ENCODE assay signal across 34 mouse cellular contexts in genomic region chr12:103985868-103986267, GRCm38 (mm10). TPM values are rescaled to one million over a fixed set of nuclear protein-coding genes. Genes with fewer than 3 reads are reported as not detected.
DNase-seq lines count a peak whose midpoint lies in the region; ATAC-seq and TF ChIP-seq lines count a peak whose summit lies in the region.
"Had no signal": no experiment of that assay in that cellular context is flagged by ENCODE, and none has a peak within 500 bp of the region (broad histone marks: within the 10 kb centered on the region; RNA-seq: fewer than 3 reads in every experiment).

No protein-coding gene starts in this region.

- H3K79me2 ChIP-seq in myocyte (ENCODE audit: control insufficient read depth, insufficient read depth), result no peaks in the 10 kb centered on the region

- H3ac ChIP-seq in myocyte (ENCODE audit: control insufficient read depth, insufficient read length), result no peak overlapping the region

- peaks cover 21% of the 10 kb centered on the region for H3K4me1 ChIP-seq in liver, postnatal 0 days (ENCODE audit: insufficient read depth)
- no peaks in the 10 kb centered on the region; the same call in 1 of the 2 replicates for H3K4me1 ChIP-seq in liver, embryonic 12.5 days
- H3K4me1 ChIP-seq in kidney, embryonic 16.5 days (ENCODE audit: insufficient read depth, low read length), result no peaks in the 10 kb centered on the region
- H3K4me1 ChIP-seq: embryonic facial prominence, embryonic 10.5 days; embryonic facial prominence, embryonic 13.5 days; forebrain, embryonic 12.5 days; forebrain, embryonic 15.5 days; heart, embryonic 10.5 days; heart, embryonic 13.5 days; hindbrain, embryonic 12.5 days; hindbrain, embryonic 15.5 days had no signal

- ATAC-seq in liver, postnatal 0 days, result no peak
- no peak for ATAC-seq in liver, embryonic 12.5 days
- peak; percentile 60 for ATAC-seq in granulocyte monocyte progenitor cell, adult 5-6 weeks (replicated peaks; ENCODE audit: poor library complexity, severe bottlenecking)
- no peak for ATAC-seq in kidney, embryonic 16.5 days (ENCODE audit: low FRiP score, low TSS enrichment)
- ATAC-seq: activated CD4-positive, CD25-positive, alpha-beta regulatory T cell, adult 4 months; CD4-positive, CD25-positive, alpha-beta regulatory T cell, adult 4 months had no signal

- H3K4me3 ChIP-seq in liver, postnatal 0 days (ENCODE audit: low read depth, low read length), result no peak overlapping the region
- H3K4me3 ChIP-seq in liver, embryonic 12.5 days, result no peak overlapping the region
- H3K4me3 ChIP-seq in myocyte, result no peak overlapping the region
- no peak overlapping the region for H3K4me3 ChIP-seq in kidney, embryonic 16.5 days (ENCODE audit: low read length)
- H3K4me3 ChIP-seq: embryonic facial prominence, embryonic 10.5 days; embryonic facial prominence, embryonic 13.5 days; erythroblast, embryonic 14.5 days; forebrain, embryonic 12.5 days; forebrain, embryonic 15.5 days; heart, adult 2 months; heart, embryonic 10.5 days; heart, embryonic 13.5 days; hindbrain, embryonic 12.5 days; hindbrain, embryonic 15.5 days had no signal

- TF ChIP-seq POLR2A in myocyte (IDR thresholded peaks at IDR 0.05; ENCODE audit: insufficient read length, low read depth), result no peak

- 45% methylated on average over 5 of the region's 5 CpGs for WGBS in liver, postnatal 0 days (ENCODE audit: insufficient replicate concordance)
- 42% methylated on average over 5 of the region's 5 CpGs for WGBS in liver, embryonic 12.5 days (ENCODE audit: insufficient replicate concordance)
- WGBS in kidney, embryonic 16.5 days, result 65% methylated on average over 5 of the region's 5 CpGs

- DNase-seq in liver, postnatal 0 days, result no peak
- DNase-seq in layer of hippocampus, adult 9-10 months (ENCODE audit: low spot score), result no peak
- DNase-seq: adrenal gland, adult 8-10 months; adrenal gland, postnatal 25 days; cerebellum, adult 11-12 months; cerebellum, adult 8-10 months; cerebellum, postnatal 25 days; embryo, embryonic 11 days; gastrocnemius, postnatal 25 days; heart, adult 2 months had no signal

- H3K9ac ChIP-seq in liver, postnatal 0 days (replicated peaks), result 0 out of 2 replicates have a peak overlapping the region, but pooled peaks have one; percentile 16
- no peak overlapping the region for H3K9ac ChIP-seq in liver, embryonic 12.5 days
- no peak overlapping the region for H3K9ac ChIP-seq in kidney, embryonic 16.5 days (replicated peaks; ENCODE audit: low read length)
- H3K9ac ChIP-seq: embryonic facial prominence, embryonic 13.5 days; forebrain, embryonic 12.5 days; forebrain, embryonic 15.5 days; heart, embryonic 13.5 days; hindbrain, embryonic 12.5 days; hindbrain, embryonic 15.5 days had no signal

- no peak overlapping the region for H3K27ac ChIP-seq in liver, postnatal 0 days (ENCODE audit: low read depth)
- H3K27ac ChIP-seq in liver, embryonic 12.5 days, result no peak overlapping the region
- H3K27ac ChIP-seq in kidney, embryonic 16.5 days (ENCODE audit: low read length), result no peak overlapping the region
- H3K27ac ChIP-seq: embryonic facial prominence, embryonic 10.5 days; embryonic facial prominence, embryonic 13.5 days; forebrain, embryonic 12.5 days; forebrain, embryonic 15.5 days; heart, adult 2 months; heart, embryonic 10.5 days; heart, embryonic 13.5 days; hindbrain, embryonic 12.5 days; hindbrain, embryonic 15.5 days had no signal

- TF ChIP-seq EP300 in liver, postnatal 0 days (IDR thresholded peaks at IDR 0.05; ENCODE audit: low read depth), result no peak

- peaks cover 5% of the 10 kb centered on the region; the same call in 1 of the 2 replicates for H3K36me3 ChIP-seq in liver, postnatal 0 days (replicated peaks; ENCODE audit: insufficient read depth, low read length)
- H3K36me3 ChIP-seq in liver, embryonic 12.5 days, result no peaks in the 10 kb centered on the region
- H3K36me3 ChIP-seq in myocyte (ENCODE audit: control insufficient read depth, insufficient read depth), result no peaks in the 10 kb centered on the region
- no peaks in the 10 kb centered on the region for H3K36me3 ChIP-seq in kidney, embryonic 16.5 days (ENCODE audit: insufficient read depth, low read length)
- H3K36me3 ChIP-seq: embryonic facial prominence, embryonic 10.5 days; embryonic facial prominence, embryonic 13.5 days; forebrain, embryonic 12.5 days; forebrain, embryonic 15.5 days; heart, embryonic 10.5 days; heart, embryonic 13.5 days; hindbrain, embryonic 12.5 days; hindbrain, embryonic 15.5 days had no signal

- no peak for TF ChIP-seq CTCF in liver, postnatal 0 days (IDR thresholded peaks at IDR 0.05; ENCODE audit: low read depth)

- H3K9me3 ChIP-seq in liver, postnatal 0 days (ENCODE audit: low read length), result no peaks in the 10 kb centered on the region
- H3K9me3 ChIP-seq in liver, embryonic 12.5 days (replicated peaks), result no peaks in the 10 kb centered on the region
- H3K9me3 ChIP-seq in kidney, embryonic 16.5 days (ENCODE audit: low read length), result no peaks in the 10 kb centered on the region
- H3K9me3 ChIP-seq: embryonic facial prominence, embryonic 10.5 days; embryonic facial prominence, embryonic 13.5 days; forebrain, embryonic 12.5 days; forebrain, embryonic 15.5 days; heart, embryonic 10.5 days; heart, embryonic 13.5 days; hindbrain, embryonic 12.5 days; hindbrain, embryonic 15.5 days had no signal

- H3K4me2 ChIP-seq in liver, postnatal 0 days (ENCODE audit: low read depth, low read length), result 0 out of 2 replicates have a peak overlapping the region, but pooled peaks have one; percentile 4
- H3K4me2 ChIP-seq in liver, embryonic 12.5 days, result no peak overlapping the region
- peak overlapping the region; percentile 24 for H3K4me2 ChIP-seq in myocyte (ENCODE audit: low read depth)
- H3K4me2 ChIP-seq in kidney, embryonic 16.5 days (replicated peaks; ENCODE audit: low read depth, low read length), result no peak overlapping the region
- H3K4me2 ChIP-seq: embryonic facial prominence, embryonic 13.5 days; forebrain, embryonic 12.5 days; forebrain, embryonic 15.5 days; heart, embryonic 13.5 days; hindbrain, embryonic 12.5 days; hindbrain, embryonic 15.5 days had no signal

- H3K27me3 ChIP-seq in liver, postnatal 0 days (ENCODE audit: insufficient read depth, low read length), result no peaks in the 10 kb centered on the region
- no peaks in the 10 kb centered on the region for H3K27me3 ChIP-seq in liver, embryonic 12.5 days (replicated peaks)
- peaks cover 10% of the 10 kb centered on the region for H3K27me3 ChIP-seq in myocyte (ENCODE audit: control insufficient read depth, insufficient read depth, insufficient read length)
- H3K27me3 ChIP-seq in kidney, embryonic 16.5 days (ENCODE audit: insufficient read depth, low read length), result no peaks in the 10 kb centered on the region
- H3K27me3 ChIP-seq: embryonic facial prominence, embryonic 13.5 days; forebrain, embryonic 12.5 days; forebrain, embryonic 15.5 days; hindbrain, embryonic 12.5 days; hindbrain, embryonic 15.5 days had no signal

TF ChIP-seq in myocyte, 11 proteins besides CTCF, POLR2A, EP300 and RAD21:
- TF ChIP-seq TCF12 (IDR thresholded peaks at IDR 0.05; ENCODE audit: insufficient read depth, poor library complexity, severe bottlenecking), result no peak
- no peak for TF ChIP-seq USF1 (IDR thresholded peaks at IDR 0.05; ENCODE audit: low read depth)
- no peak for TF ChIP-seq E2F4 (IDR thresholded peaks at IDR 0.05; ENCODE audit: insufficient read depth)
- no peak for TF ChIP-seq POLR2AphosphoS2 (IDR thresholded peaks at IDR 0.05; ENCODE audit: insufficient read length, low read depth)
- no peak for TF ChIP-seq REST (IDR thresholded peaks at IDR 0.05; ENCODE audit: insufficient read depth, insufficient read length)
- TF ChIP-seq CEBPB (IDR thresholded peaks at IDR 0.05; ENCODE audit: insufficient read depth, poor library complexity, severe bottlenecking), result no peak
- TF ChIP-seq MYOD1 (IDR thresholded peaks at IDR 0.05; ENCODE audit: control insufficient read depth in 1 of 3, insufficient read length in 2 of 3, low read depth in 2 of 3), result no peak
- TF ChIP-seq MAX (IDR thresholded peaks at IDR 0.05; ENCODE audit: low read depth), result no peak

RNA-seq across cellular contexts. Expression of gene Serpina11, which starts 3.9 kb away (rescaled TPM):
- 224 and 244 TPM in 2 replicates for polyA plus RNA-seq in liver, postnatal 0 days (2015; fragmentation: Nextera tagmentation; extraction: Ambion mirVana)
- 2.9 and 3.2 TPM in 2 replicates for polyA plus RNA-seq in liver, embryonic 12.5 days (2016; fragmentation: Nextera tagmentation; extraction: Ambion mirVana)
- 0.17 TPM in 1 of 2 replicates, not detected in the other for total RNA-seq in granulocyte monocyte progenitor cell, adult 5-6 weeks (2014; fragmentation: Nextera tagmentation)
- not detected in 2 replicates for total RNA-seq in granulocyte monocyte progenitor cell, adult 5-6 weeks (2017)
- 0.10 TPM for polyA plus RNA-seq in myocyte (2012; fragmentation: generic; extraction: Trizol)
- polyA plus RNA-seq in kidney, embryonic 16.5 days (2015; fragmentation: Nextera tagmentation; extraction: Ambion mirVana), result not detected in 2 replicates
- total RNA-seq: adrenal gland, adult 8-10 months; adrenal gland, postnatal 25 days; ES-E14; gastrocnemius, adult 8-10 months; gastrocnemius, postnatal 25 days; heart, adult 2 months; heart, postnatal 25 days; hematopoietic stem cell, adult 5-6 weeks had no signal
- polyA plus RNA-seq: activated CD4-positive, CD25-positive, alpha-beta regulatory T cell, adult 4 months; brain, embryonic 14.5 days; C2C12; CD4-positive, CD25-positive, alpha-beta regulatory T cell, adult 4 months; cortical plate, adult 2 months; embryonic facial prominence, embryonic 10.5 days; embryonic facial prominence, embryonic 13.5 days; erythroblast, embryonic 14.5 days; forebrain, embryonic 12.5 days; forebrain, embryonic 15.5 days; gonadal fat pad, adult 2 months; heart, adult 2 months; heart, embryonic 13.5 days; heart, embryonic 16.5 days; hindbrain, embryonic 12.5 days; hindbrain, embryonic 15.5 days had no signal

RNA-seq across cellular contexts. Expression of gene Serpina1e, which starts 27.1 kb away (rescaled TPM):
- 4,259 and 4,481 TPM in 2 replicates for polyA plus RNA-seq in liver, postnatal 0 days (2015; fragmentation: Nextera tagmentation; extraction: Ambion mirVana)
- 39.1 and 44.7 TPM in 2 replicates for polyA plus RNA-seq in liver, embryonic 12.5 days (2016; fragmentation: Nextera tagmentation; extraction: Ambion mirVana)
- total RNA-seq in granulocyte monocyte progenitor cell, adult 5-6 weeks (2014; fragmentation: Nextera tagmentation), result not detected in 2 replicates
- total RNA-seq in granulocyte monocyte progenitor cell, adult 5-6 weeks (2017), result not detected in 2 replicates
- 0.53 TPM for polyA plus RNA-seq in myocyte (2012; fragmentation: generic; extraction: Trizol)
- 1.3 and 1.5 TPM in 2 replicates for polyA plus RNA-seq in kidney, embryonic 16.5 days (2015; fragmentation: Nextera tagmentation; extraction: Ambion mirVana)
- total RNA-seq: ES-E14; hematopoietic stem cell, adult 5-6 weeks had no signal
- polyA plus RNA-seq: activated CD4-positive, CD25-positive, alpha-beta regulatory T cell, adult 4 months; C2C12; CD4-positive, CD25-positive, alpha-beta regulatory T cell, adult 4 months; cortical plate, adult 2 months; embryonic facial prominence, embryonic 10.5 days; embryonic facial prominence, embryonic 13.5 days; erythroblast, embryonic 14.5 days; forebrain, embryonic 12.5 days; forebrain, embryonic 15.5 days; hindbrain, embryonic 12.5 days had no signal

RNA-seq across cellular contexts. Expression of gene Serpina9, which starts 27.7 kb away (rescaled TPM):
- polyA plus RNA-seq in liver, postnatal 0 days (2015; fragmentation: Nextera tagmentation; extraction: Ambion mirVana), result 0.05 and 0.06 TPM in 2 replicates
- not detected in 2 replicates for polyA plus RNA-seq in liver, embryonic 12.5 days (2016; fragmentation: Nextera tagmentation; extraction: Ambion mirVana)
- total RNA-seq in granulocyte monocyte progenitor cell, adult 5-6 weeks (2014; fragmentation: Nextera tagmentation), result not detected in 2 replicates
- total RNA-seq in granulocyte monocyte progenitor cell, adult 5-6 weeks (2017), result not detected in 2 replicates
- polyA plus RNA-seq in myocyte (2012; fragmentation: generic; extraction: Trizol), result 0.14 TPM
- 0.06 TPM in 1 of 2 replicates, not detected in the other for polyA plus RNA-seq in kidney, embryonic 16.5 days (2015; fragmentation: Nextera tagmentation; extraction: Ambion mirVana)
- total RNA-seq: adrenal gland, adult 8-10 months; adrenal gland, postnatal 25 days; gastrocnemius, adult 8-10 months; gastrocnemius, postnatal 25 days; heart, adult 2 months; hematopoietic stem cell, adult 5-6 weeks had no signal
- polyA plus RNA-seq: embryonic facial prominence, embryonic 10.5 days; erythroblast, embryonic 14.5 days; forebrain, embryonic 12.5 days; forebrain, embryonic 15.5 days; gonadal fat pad, adult 2 months had no signal

RNA-seq across cellular contexts. Expression of gene Serpina12, which starts 58.4 kb away (rescaled TPM):
- polyA plus RNA-seq in liver, postnatal 0 days (2015; fragmentation: Nextera tagmentation; extraction: Ambion mirVana), result 0.13 TPM in 2 replicates
- polyA plus RNA-seq in liver, embryonic 12.5 days (2016; fragmentation: Nextera tagmentation; extraction: Ambion mirVana), result not detected in 2 replicates
- not detected in 2 replicates for total RNA-seq in granulocyte monocyte progenitor cell, adult 5-6 weeks (2014; fragmentation: Nextera tagmentation)
- total RNA-seq in granulocyte monocyte progenitor cell, adult 5-6 weeks (2017), result 0.13 TPM in 1 of 2 replicates, not detected in the other
- 0.16 TPM for polyA plus RNA-seq in myocyte (2012; fragmentation: generic; extraction: Trizol)
- not detected in 2 replicates for polyA plus RNA-seq in kidney, embryonic 16.5 days (2015; fragmentation: Nextera tagmentation; extraction: Ambion mirVana)
- total RNA-seq: gastrocnemius, postnatal 25 days; heart, adult 2 months; heart, postnatal 25 days; hematopoietic stem cell, adult 5-6 weeks had no signal
- polyA plus RNA-seq: activated CD4-positive, CD25-positive, alpha-beta regulatory T cell, adult 4 months; brain, embryonic 14.5 days; C2C12; cortical plate, adult 2 months; embryonic facial prominence, embryonic 10.5 days; embryonic facial prominence, embryonic 13.5 days; erythroblast, embryonic 14.5 days; forebrain, embryonic 12.5 days; forebrain, embryonic 15.5 days; heart, adult 2 months; heart, embryonic 10.5 days; heart, embryonic 16.5 days; hindbrain, embryonic 12.5 days; hindbrain, embryonic 15.5 days had no signal

Comparison
In these comparisons a context has a peak if more than half of its experiments do, and no peak if none do; other contexts are left out.
1. H3K4me2 ChIP-seq: peak in liver, postnatal 0 days (single experiment) and myocyte (single experiment); none in liver, embryonic 12.5 days (single experiment) and kidney, embryonic 16.5 days (single experiment).
2. RNA of gene Serpina11, which starts 3.9 kb away (polyA plus RNA-seq): 224 to 244 TPM in liver, postnatal 0 days; 2.9 to 3.2 TPM in liver, embryonic 12.5 days, 0.10 TPM in myocyte (single experiment) and not detected in kidney, embryonic 16.5 days; every median in the first group is over 10 times any median in the second.
3. RNA of gene Serpina1e, which starts 27.1 kb away (polyA plus RNA-seq): 4,259 to 4,481 TPM in liver, postnatal 0 days; 39.1 to 44.7 TPM in liver, embryonic 12.5 days, 1.3 to 1.5 TPM in kidney, embryonic 16.5 days and 0.53 TPM in myocyte (single experiment); every median in the first group is over 10 times any median in the second.